Mouse (Mus musculus): ENCODE data around the gene Plin3.
"Not testable (repeated sequence)": the region's sequence is repeated elsewhere in the genome, so short reads cannot be mapped to it uniquely, and the experiment has no call there.

- not testable (repeated sequence) for TF ChIP-seq CTCF (conservative IDR thresholded peaks at IDR 0.05; ENCODE audit: insufficient read depth, insufficient read length, low read depth, low read length); POLR2A (IDR thresholded peaks at IDR 0.05; ENCODE audit: low read depth, low read length)
Observed at GRCm38 (mm10) chr17:56258269-56258668, 34.4 kb downstream of the Plin3 start.

All from kidney, adult 2 months (tissue).